Mouse (Mus musculus) erythroblast, embryonic 14.5 days (primary cell): ENCODE results near the gene Ttll3. TPM values are rescaled to one million over a fixed set of nuclear protein-coding genes. Genes with fewer than 3 reads are reported as not detected.

ENCODE experiments used
- H3K27me3 ChIP-seq: 2 replicates; pipeline ENCODE4 v1.6.1; 2012; ENCODE audit warnings: inconsistent platforms; ENCODE audit not compliant: control insufficient read depth
- H3K36me3 ChIP-seq: 2 replicates; pipeline ENCODE4 v1.6.1; 2012; ENCODE audit warnings: mild to moderate bottlenecking, inconsistent platforms; ENCODE audit not compliant: control insufficient read depth
- H3K4me1 ChIP-seq: 2 replicates; pipeline ENCODE4 v1.6.1; 2012; ENCODE audit warnings: inconsistent platforms; ENCODE audit not compliant: control insufficient read depth
- H3K4me3 ChIP-seq: replicated peaks from 2 replicates; pipeline ENCODE3; 2012; ENCODE audit warnings: moderate library complexity, mild to moderate bottlenecking, inconsistent platforms
- H3K9me3 ChIP-seq: 2 replicates; pipeline ENCODE4 v1.6.1; 2012; ENCODE audit warnings: low read length, inconsistent platforms, mixed read lengths; ENCODE audit not compliant: control insufficient read depth
- GATA1 ChIP-seq: IDR thresholded peaks from 2 replicates; pipeline ENCODE4 v1.6.1; 2012; ENCODE audit warnings: low read length, inconsistent platforms, mixed read lengths
- TAL1 ChIP-seq: IDR thresholded peaks from 3 replicates; pipeline ENCODE4 v1.6.1; 2012; ENCODE audit warnings: low read length, inconsistent platforms, mixed read lengths
- polyA plus RNA-seq: library from polyadenylated mRNA; stranded (reverse); fragments of >175 nt; gene quantifications from 2 replicates; pipeline ENCODE4 v1.2.3, GENCODE M21; 2012

Ttll3 gene
- polyA plus RNA-seq: 0.16 and 0.34 TPM in 2 replicates

DNA sequence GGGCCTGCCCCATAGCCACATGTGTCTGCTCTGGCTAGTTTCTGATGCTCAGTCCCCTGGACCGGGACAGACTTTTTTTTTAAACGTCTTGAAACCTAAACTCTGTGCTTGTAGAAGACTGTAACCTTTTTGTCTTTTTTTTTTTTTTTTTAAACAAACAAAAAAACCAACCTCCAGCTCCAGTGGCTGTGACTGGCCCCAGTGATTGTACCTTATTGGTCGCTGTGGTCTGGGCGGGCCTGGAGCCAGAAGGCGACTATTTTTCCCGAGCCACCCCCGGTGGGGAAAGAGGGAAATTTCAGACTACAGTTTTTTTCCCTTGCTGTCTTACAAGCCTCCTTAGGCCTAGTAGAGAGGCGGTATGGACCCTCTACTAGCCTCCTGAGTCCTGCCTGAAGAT lies at the start of gene Ttll3:
Ttll3 (plus strand) TSS at position 301 of the 400 bp plus-strand sequence.
- H3K4me1 ChIP-seq: peaks cover 8% of the 10 kb centered on the region
- peaks cover 27% of the 10 kb centered on the region for H3K27me3 ChIP-seq
- TF ChIP-seq GATA1 (no peak), TAL1 (no peak)
- no peaks in the 10 kb centered on the region for H3K9me3 ChIP-seq
- no peak within 1 kb of the TSS for H3K4me3 ChIP-seq
- H3K36me3 ChIP-seq: peaks cover 73% of the 10 kb centered on the region

DNA sequence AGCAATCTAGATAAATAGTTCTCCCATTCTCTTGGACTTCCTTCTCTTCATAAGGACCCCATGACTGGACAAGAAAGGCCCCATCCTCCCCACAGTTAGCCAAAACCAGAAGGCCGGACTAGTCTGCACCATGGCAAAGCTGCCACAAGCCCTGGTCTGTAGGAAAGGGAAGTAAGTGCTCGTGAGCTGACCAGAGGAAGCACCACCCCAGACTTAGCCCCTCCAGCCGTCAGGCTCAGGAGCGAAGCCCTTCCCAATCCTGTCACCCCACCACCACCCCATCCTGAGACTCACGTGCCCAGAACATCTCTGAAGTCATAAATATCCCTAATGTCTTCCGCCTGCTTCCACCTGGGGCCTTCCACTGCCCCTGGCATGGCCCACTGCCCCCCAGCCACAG lies 47.5 kb upstream of the Ttll3 start:
- no peaks in the 10 kb centered on the region for H3K9me3 ChIP-seq
- H3K27me3 ChIP-seq: peaks cover 10% of the 10 kb centered on the region
- peaks cover 5% of the 10 kb centered on the region; the same call in 1 of the 2 replicates for H3K36me3 ChIP-seq
- peaks cover 17% of the 10 kb centered on the region for H3K4me1 ChIP-seq
- no peak for TF ChIP-seq TAL1
- no peak for TF ChIP-seq GATA1
- H3K4me3 ChIP-seq: no peak overlapping the region

DNA sequence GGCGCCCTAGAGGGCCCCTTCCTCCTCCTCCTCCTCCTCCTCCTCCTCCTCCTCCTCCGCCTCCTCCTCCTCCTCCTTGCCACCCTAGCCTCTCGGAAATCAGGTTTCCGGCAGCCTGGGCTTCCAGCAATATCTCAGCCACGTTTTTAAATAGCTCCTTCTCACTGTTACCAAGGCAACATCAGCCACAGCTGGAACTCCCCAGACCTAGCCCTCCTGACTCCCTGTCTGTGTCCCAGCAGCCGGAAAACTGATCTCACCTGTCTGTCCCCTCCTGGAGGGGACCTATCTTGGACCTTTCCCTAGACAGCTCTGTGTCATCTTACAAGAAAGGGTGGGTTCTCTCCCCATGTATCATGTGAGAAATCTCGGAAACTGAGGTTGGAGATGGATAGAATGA lies 46.8 kb upstream of the Ttll3 start:
- Histone ChIP-seq H3K9me3 (no peaks in the 10 kb centered on the region), H3K4me1 (peaks cover 14% of the 10 kb centered on the region), H3K27me3 (peaks cover 10% of the 10 kb centered on the region), H3K36me3 (peaks cover 3% of the 10 kb centered on the region; the same call in 1 of the 2 replicates), H3K4me3 (no peak overlapping the region)
- TF ChIP-seq TAL1 (no peak), GATA1 (no peak)

DNA sequence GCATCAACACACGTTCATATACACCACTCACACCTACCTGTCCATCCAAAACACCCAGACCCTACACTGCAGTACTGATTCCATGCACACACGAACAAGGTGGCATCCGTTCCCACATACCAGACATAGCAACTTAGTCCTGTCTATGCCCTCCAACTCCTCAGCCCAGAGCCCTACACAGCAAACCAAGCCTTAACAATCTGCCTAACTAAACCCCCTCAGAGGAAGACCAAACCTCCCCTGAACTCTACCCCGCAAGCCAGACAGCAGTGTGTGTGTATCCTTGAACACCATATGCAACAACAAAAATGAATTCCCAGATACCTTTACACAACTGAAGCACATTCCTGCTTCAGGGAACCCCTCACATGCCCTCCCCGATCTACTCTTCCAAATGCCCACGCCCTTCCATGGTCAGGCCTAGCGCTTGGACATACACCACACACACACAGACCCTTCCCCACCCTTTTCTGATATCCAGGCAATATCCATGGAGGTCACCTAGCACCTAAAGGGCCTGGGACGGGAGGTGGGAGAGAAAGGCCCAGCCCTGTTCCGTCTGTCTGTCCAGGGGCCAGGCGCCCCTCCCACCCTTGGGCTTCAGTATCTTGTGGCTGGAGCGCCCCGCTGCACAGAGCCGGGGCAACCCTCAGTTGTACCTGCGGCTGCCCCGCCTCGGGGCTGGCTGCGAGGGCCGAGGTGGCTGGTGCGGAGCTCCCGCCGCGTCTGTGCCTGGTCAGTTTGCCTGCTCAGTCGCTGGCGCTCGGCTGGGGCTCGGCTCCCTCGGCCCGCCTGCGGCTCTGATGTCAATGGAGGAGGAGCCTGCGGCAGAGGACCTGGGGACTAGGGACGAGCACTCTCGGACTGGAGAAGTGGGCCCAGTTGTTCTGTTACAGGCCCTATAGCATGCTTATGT lies 45.6 kb upstream of the Ttll3 start, which contains the start of gene Camk1:
Camk1 (minus strand) TSS at position 808 of the 916 bp plus-strand sequence.
- peaks cover 14% of the 10 kb centered on the region for H3K4me1 ChIP-seq
- H3K36me3 ChIP-seq: no peaks in the 10 kb centered on the region; the same call in 1 of the 2 replicates
- no peaks in the 10 kb centered on the region for H3K9me3 ChIP-seq
- TF ChIP-seq TAL1 (no peak), GATA1 (no peak)
- H3K27me3 ChIP-seq: peaks cover 10% of the 10 kb centered on the region
- peak within 1 kb of the TSS; percentile 59 for H3K4me3 ChIP-seq

DNA sequence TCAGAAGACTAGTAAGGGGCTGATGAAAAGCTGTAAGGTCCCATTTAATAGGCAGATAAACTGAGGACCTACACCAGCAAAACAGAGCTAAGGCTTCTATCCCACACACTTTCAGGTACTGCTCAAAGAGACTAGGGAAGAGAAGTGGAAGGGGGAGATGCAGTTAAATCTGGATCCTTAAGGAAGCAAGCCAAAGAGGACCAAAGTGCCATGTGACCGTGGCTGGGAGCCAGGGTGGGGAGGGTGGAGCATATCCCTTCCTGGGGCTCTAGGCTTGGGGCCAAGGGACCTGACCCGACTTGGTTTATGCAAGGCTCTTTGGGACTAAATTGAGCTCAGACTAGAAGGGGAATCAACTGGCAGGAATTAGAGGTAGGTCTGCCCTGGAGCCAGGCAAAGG lies 44.7 kb upstream of the Ttll3 start:
- no peak for TF ChIP-seq TAL1
- TF ChIP-seq GATA1: no peak
- Histone ChIP-seq H3K4me3 (no peak overlapping the region), H3K36me3 (no peaks in the 10 kb centered on the region; the same call in 1 of the 2 replicates), H3K9me3 (no peaks in the 10 kb centered on the region), H3K4me1 (peaks cover 14% of the 10 kb centered on the region), H3K27me3 (peaks cover 10% of the 10 kb centered on the region)

DNA sequence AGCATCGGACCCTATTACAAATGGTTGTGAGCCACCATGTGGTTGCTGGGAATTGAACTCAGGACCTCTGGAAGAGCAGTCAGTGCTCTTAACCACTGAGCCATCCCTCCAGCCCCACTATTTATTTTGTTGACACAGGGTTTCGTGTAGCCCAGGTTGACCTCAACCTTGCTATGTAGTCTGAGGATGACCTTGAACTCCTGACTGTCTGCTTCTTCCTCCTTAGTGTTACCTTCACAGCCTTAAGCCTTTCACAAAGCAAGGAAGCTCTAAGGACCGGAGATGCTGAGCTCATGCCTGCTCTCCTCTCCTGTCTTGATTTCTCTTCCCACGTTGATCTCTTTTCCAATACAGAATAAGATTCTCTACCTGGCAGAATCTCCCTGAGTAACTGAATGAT lies 42.2 kb upstream of the Ttll3 start:
- Histone ChIP-seq H3K27me3 (peaks cover 10% of the 10 kb centered on the region), H3K4me3 (no peak overlapping the region), H3K4me1 (peaks cover 14% of the 10 kb centered on the region), H3K36me3 (no peaks in the 10 kb centered on the region), H3K9me3 (no peaks in the 10 kb centered on the region)
- no peak for TF ChIP-seq TAL1
- no peak for TF ChIP-seq GATA1

DNA sequence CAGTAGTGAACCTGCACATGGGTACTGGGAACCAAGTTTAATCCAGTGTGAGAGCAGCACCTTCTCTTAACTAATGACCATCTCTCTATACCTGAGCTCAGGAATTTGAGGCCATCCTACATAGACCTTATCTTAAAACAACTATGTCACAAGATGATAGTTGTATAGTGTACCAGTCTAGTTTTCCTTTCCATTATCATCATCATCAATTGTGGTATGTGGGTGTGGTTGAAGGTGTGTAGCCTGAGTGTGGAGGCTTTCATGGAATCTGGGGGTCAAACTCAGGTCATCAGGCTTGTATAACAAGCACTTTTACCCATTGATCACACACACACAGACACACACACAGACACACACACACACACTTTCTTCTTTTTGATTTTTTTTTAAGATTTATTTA lies 38.5 kb upstream of the Ttll3 start:
- H3K27me3 ChIP-seq: peaks cover 2% of the 10 kb centered on the region
- no peak for TF ChIP-seq GATA1

DNA sequence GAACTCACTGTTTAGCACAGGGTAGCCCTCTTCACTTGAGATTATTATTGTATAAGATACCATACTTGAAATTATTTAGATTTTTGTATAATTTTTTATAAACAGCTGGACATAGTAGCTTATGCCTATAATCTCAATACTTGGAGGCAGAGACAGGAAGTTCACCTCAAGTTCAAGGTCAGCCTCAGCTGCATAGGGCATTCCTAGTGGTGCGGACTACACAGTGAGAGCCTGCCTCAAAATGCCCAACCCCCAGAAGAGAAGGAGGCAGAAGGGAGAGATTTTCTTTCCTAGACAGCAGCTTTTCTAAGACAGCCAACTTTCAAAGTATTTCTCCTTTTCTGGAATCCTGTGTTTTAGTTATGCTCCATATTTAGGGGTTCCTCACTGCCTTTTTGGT lies 37.9 kb upstream of the Ttll3 start:
- Histone ChIP-seq H3K27me3 (peaks cover 2% of the 10 kb centered on the region), H3K9me3 (no peaks in the 10 kb centered on the region), H3K4me1 (no peaks in the 10 kb centered on the region), H3K4me3 (no peak overlapping the region), H3K36me3 (no peaks in the 10 kb centered on the region)
- no peak for TF ChIP-seq TAL1
- TF ChIP-seq GATA1: no peak

More for the DNA sequence above, 38.5 kb upstream of the Ttll3 start:
- Histone ChIP-seq H3K9me3 (no peaks in the 10 kb centered on the region), H3K4me3 (no peak overlapping the region), H3K36me3 (no peaks in the 10 kb centered on the region), H3K4me1 (no peaks in the 10 kb centered on the region)

DNA sequence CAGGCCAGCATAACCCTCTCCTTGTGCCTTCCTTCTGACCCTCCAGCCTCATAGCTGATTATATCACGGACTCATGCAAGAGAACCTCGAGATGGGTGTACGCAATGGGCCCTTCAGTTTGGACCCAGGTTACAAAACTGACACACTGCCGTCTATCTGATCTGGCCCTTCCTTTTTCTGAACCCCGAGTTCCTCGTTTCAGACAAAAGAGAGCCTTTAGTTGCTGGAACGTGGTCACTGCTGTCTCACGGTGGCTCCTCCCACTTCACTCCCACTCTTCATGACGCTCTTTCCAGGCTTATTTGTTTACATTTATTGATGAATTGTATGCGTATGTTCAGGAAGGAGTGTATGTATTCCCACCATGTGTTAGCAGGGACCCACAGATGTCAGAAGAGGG lies 37.4 kb upstream of the Ttll3 start:
- no peak overlapping the region for H3K4me3 ChIP-seq
- TF ChIP-seq TAL1: no peak
- TF ChIP-seq GATA1: no peak
- no peaks in the 10 kb centered on the region for H3K4me1 ChIP-seq
- H3K9me3 ChIP-seq: no peaks in the 10 kb centered on the region
- peaks cover 2% of the 10 kb centered on the region for H3K27me3 ChIP-seq
- no peaks in the 10 kb centered on the region for H3K36me3 ChIP-seq
